Mouse (Mus musculus): Measurements from ENCODE around the gene Tnnt2. TPM values are rescaled to one million over a fixed set of nuclear protein-coding genes. Genes with fewer than 3 reads are reported as not detected.

Gene Tnnt2
- polyA plus RNA-seq, 1 experiment from 2014 or later = 10.4 TPM

DNA sequence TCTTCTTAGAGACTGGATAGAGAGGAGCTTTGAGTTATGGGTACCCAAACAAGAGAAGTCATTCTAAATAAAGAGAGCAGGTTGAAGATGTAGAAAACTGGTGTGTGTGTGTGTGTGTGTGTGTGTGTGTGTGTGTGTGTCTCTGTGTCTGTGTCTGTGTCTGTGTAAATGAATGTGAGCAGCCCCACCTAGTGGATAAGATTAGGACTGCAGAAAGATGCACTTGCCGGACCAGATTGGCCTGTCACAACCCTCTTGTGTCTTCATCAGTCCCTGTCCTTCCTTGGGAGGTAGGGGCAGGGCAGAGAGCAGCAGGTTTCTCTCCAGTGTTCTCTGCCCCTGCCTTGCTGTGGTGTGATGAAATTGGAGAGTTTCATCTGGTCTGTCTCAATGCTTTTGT is 7.2 kb upstream of the Tnnt2 start:
- ATAC-seq (ENCODE audit: insufficient number of reproducible peaks, insufficient read depth, low FRiP score, low read depth) = no peak
- WGBS = 28% methylated on average over 1 of the region's 1 CpGs

DNA sequence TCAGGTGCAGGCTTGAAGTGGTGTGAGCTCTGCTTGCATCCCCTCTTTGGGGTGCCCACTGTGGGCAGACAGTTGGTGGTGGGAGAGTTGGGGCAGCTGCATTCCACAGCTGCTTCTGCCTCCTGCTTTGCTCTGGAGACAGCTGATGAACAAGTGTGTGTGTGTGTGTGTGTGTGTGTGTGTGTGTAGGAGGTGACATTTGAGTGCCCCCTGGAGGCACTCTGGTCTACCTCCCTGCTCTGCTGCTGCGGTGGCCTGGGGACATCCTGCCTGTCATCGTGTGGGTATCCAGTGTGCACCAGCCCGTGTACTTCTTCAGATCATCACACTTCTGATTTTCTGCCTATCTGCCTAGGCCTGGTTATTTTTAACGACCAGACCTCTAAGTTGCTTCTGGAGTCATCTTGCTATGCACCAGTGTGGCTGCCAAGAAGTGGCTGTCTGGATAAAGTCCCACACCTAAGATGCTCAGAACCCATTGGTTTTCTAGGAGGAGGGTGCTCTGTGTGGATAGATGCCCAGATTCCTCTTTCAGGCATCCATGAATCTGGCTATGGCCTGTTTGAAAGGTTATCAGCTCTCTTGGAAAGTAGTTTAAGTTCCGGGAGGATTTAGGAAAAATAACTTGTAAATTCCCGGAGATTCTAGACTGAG is 1.8 kb upstream of the Tnnt2 start:
- Histone ChIP-seq H3K4me1 (ENCODE audit: control insufficient read depth, insufficient read depth, low read length) (0 out of 2 replicates have a peak, but pooled peaks cover 8% of the 10 kb centered on the region), H3K36me3 (ENCODE audit: control insufficient read depth, insufficient read depth, low read length) (no peaks in the 10 kb centered on the region), H3K9me3 (ENCODE audit: control insufficient read depth, low read depth, low read length) (no peaks in the 10 kb centered on the region), H3K9ac (replicated peaks; ENCODE audit: low read depth, low read length) (no peak overlapping the region), H3K4me2 (replicated peaks; ENCODE audit: low read depth, low read length) (no peak overlapping the region), H3K4me3 (ENCODE audit: low read depth, low read length) (no peak overlapping the region), H3K27me3 (ENCODE audit: control insufficient read depth, insufficient read depth, low read length) (no peaks in the 10 kb centered on the region), H3K27ac (ENCODE audit: low read length) (no peak overlapping the region)
- WGBS = 60% methylated on average over 6 of the region's 6 CpGs
- no peak for ATAC-seq (ENCODE audit: insufficient number of reproducible peaks, insufficient read depth, low FRiP score, low read depth)

More for the DNA sequence above, 7.2 kb upstream of the Tnnt2 start:
- no peaks in the 10 kb centered on the region for H3K4me1 ChIP-seq (ENCODE audit: control insufficient read depth, insufficient read depth, low read length)
- H3K27me3 ChIP-seq (ENCODE audit: control insufficient read depth, insufficient read depth, low read length) = no peaks in the 10 kb centered on the region
- no peak overlapping the region for H3K9ac ChIP-seq (replicated peaks; ENCODE audit: low read depth, low read length)
- H3K9me3 ChIP-seq (ENCODE audit: control insufficient read depth, low read depth, low read length) = no peaks in the 10 kb centered on the region
- H3K4me2 ChIP-seq (replicated peaks; ENCODE audit: low read depth, low read length) = no peak overlapping the region
- H3K27ac ChIP-seq (ENCODE audit: low read length) = no peak overlapping the region
- H3K36me3 ChIP-seq (ENCODE audit: control insufficient read depth, insufficient read depth, low read length) = no peaks in the 10 kb centered on the region
- H3K4me3 ChIP-seq (ENCODE audit: low read depth, low read length) = no peak overlapping the region

DNA sequence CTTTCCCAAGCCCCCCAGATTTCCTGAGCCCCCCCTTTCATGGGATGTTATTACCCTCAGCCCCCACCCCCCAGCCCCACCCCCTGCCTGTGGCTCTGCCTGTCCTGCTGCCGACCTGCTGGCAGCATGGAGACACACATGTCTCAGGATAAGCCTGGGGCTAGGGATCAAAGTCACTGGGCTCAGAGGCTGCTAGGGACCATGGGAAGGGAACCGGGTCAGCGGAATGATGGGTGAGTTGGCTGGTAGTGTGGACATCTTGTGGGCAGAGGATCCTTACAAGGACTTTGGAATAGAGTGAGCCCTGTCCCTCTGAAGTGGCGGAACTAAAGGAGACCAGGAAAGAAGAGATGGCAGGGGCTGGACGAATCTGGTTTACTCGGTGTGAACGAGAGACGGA is 1.2 kb upstream of the Tnnt2 start:
- ATAC-seq (ENCODE audit: insufficient number of reproducible peaks, insufficient read depth, low FRiP score, low read depth) = no peak

DNA sequence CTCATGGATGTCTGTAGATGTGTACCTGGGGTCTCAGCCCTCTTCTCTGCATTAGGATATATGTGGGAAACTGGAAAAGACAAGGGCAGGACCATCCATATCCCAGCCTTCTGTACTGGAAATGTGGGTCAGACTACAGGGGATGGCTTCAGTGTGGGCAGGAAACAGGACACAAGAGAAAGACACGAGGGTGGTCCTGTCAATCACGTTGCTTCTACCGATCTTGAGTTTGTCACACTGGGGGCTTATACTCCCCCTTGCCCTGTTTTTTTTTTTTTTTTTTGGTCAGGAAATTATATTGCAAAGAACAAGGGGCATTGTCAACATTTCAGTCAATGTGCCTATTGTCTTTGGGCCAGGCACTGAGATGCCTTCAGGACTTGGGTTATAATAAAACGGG is 2.5 kb downstream of the Tnnt2 start:
- H3K9ac ChIP-seq (replicated peaks; ENCODE audit: low read depth, low read length) = no peak overlapping the region
- H3K27ac ChIP-seq (ENCODE audit: low read length) = no peak overlapping the region
- 63% methylated on average over 4 of the region's 4 CpGs for WGBS
- H3K4me1 ChIP-seq (ENCODE audit: control insufficient read depth, insufficient read depth, low read length) = 0 out of 2 replicates have a peak, but pooled peaks cover 8% of the 10 kb centered on the region
- no peak for ATAC-seq (ENCODE audit: insufficient number of reproducible peaks, insufficient read depth, low FRiP score, low read depth)
- H3K9me3 ChIP-seq (ENCODE audit: control insufficient read depth, low read depth, low read length) = no peaks in the 10 kb centered on the region
- no peaks in the 10 kb centered on the region for H3K36me3 ChIP-seq (ENCODE audit: control insufficient read depth, insufficient read depth, low read length)
- no peak overlapping the region for H3K4me3 ChIP-seq (ENCODE audit: low read depth, low read length)
- H3K4me2 ChIP-seq (replicated peaks; ENCODE audit: low read depth, low read length) = no peak overlapping the region
- H3K27me3 ChIP-seq (ENCODE audit: control insufficient read depth, insufficient read depth, low read length) = no peaks in the 10 kb centered on the region

More for the DNA sequence above, 1.2 kb upstream of the Tnnt2 start:
- H3K27me3 ChIP-seq (ENCODE audit: control insufficient read depth, insufficient read depth, low read length) = no peaks in the 10 kb centered on the region
- WGBS = 88% methylated on average over 8 of the region's 8 CpGs
- no peaks in the 10 kb centered on the region for H3K9me3 ChIP-seq (ENCODE audit: control insufficient read depth, low read depth, low read length)
- H3K27ac ChIP-seq (ENCODE audit: low read length) = no peak overlapping the region
- H3K36me3 ChIP-seq (ENCODE audit: control insufficient read depth, insufficient read depth, low read length) = no peaks in the 10 kb centered on the region
- H3K4me1 ChIP-seq (ENCODE audit: control insufficient read depth, insufficient read depth, low read length) = 0 out of 2 replicates have a peak, but pooled peaks cover 8% of the 10 kb centered on the region
- H3K9ac ChIP-seq (replicated peaks; ENCODE audit: low read depth, low read length) = no peak overlapping the region
- H3K4me2 ChIP-seq (replicated peaks; ENCODE audit: low read depth, low read length) = no peak overlapping the region
- no peak overlapping the region for H3K4me3 ChIP-seq (ENCODE audit: low read depth, low read length)

DNA sequence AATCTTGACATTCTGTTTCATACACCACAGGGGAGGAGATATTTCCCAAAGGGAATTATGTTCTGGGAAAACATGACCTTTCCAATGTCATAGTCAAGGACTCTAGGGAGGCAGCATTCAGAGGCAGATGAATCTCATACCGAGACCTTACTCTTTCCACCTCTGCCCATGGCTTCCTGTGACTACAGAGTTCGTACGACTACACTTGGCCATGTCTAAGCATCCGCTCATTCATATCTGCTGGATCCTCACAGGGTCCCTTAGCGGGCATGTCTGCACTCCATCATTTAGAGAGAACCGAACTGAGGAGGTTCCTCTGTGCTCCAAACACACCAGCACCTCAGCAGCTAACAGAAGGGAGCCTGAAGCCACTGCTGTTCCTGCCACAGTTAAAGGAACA is 2.9 kb downstream of the Tnnt2 start:
- WGBS = 81% methylated on average over 6 of the region's 6 CpGs
- no peaks in the 10 kb centered on the region for H3K9me3 ChIP-seq (ENCODE audit: control insufficient read depth, low read depth, low read length)
- H3K27me3 ChIP-seq (ENCODE audit: control insufficient read depth, insufficient read depth, low read length) = no peaks in the 10 kb centered on the region
- H3K4me3 ChIP-seq (ENCODE audit: low read depth, low read length) = no peak overlapping the region
- 0 out of 2 replicates have a peak, but pooled peaks cover 8% of the 10 kb centered on the region for H3K4me1 ChIP-seq (ENCODE audit: control insufficient read depth, insufficient read depth, low read length)
- no peak for ATAC-seq (ENCODE audit: insufficient number of reproducible peaks, insufficient read depth, low FRiP score, low read depth)
- no peak overlapping the region for H3K27ac ChIP-seq (ENCODE audit: low read length)
- no peak overlapping the region for H3K9ac ChIP-seq (replicated peaks; ENCODE audit: low read depth, low read length)
- no peak overlapping the region for H3K4me2 ChIP-seq (replicated peaks; ENCODE audit: low read depth, low read length)
- H3K36me3 ChIP-seq (ENCODE audit: control insufficient read depth, insufficient read depth, low read length) = no peaks in the 10 kb centered on the region

DNA sequence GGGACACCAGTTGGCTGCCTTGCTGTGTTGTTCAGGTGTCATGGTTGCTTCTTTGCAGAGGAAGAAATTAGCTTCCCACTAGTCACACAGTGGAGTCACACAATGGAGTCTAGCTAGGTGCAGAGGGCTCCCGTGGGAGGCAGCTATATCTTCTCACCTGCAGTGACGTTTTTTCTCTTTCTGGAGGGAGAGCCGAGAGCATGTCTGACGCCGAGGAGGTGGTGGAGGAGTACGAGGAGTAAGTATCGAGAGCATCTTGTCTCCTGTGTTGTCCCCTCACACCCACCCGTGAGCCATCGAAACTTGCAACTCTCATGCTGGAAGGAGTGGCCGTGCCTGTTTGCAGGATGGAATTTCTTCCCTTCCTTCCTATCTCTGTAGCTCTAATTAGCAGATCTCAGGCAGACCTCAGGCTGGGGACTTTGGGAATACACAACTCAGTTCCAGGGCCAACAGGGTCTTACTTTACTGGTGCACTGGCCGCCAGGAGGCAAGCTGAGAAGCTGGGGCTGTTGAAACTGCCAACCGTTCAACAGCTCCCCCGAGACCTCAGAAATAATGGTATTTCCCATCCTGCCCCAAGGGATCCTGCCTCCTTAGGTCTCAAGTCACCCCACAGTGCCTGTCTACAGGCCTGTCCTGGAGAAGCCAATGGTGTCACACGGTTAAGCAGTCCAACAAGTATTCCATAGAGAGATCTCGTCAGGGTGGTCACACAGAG is 4.7 kb downstream of the Tnnt2 start:
- H3K4me2 ChIP-seq (replicated peaks; ENCODE audit: low read depth, low read length) = no peak overlapping the region
- H3K4me1 ChIP-seq (ENCODE audit: control insufficient read depth, insufficient read depth, low read length) = 0 out of 2 replicates have a peak, but pooled peaks cover 4% of the 10 kb centered on the region
- H3K27me3 ChIP-seq (ENCODE audit: control insufficient read depth, insufficient read depth, low read length) = no peaks in the 10 kb centered on the region
- H3K9ac ChIP-seq (replicated peaks; ENCODE audit: low read depth, low read length) = no peak overlapping the region
- H3K4me3 ChIP-seq (ENCODE audit: low read depth, low read length) = no peak overlapping the region
- ATAC-seq (ENCODE audit: insufficient number of reproducible peaks, insufficient read depth, low FRiP score, low read depth) = no peak
- H3K36me3 ChIP-seq (ENCODE audit: control insufficient read depth, insufficient read depth, low read length) = no peaks in the 10 kb centered on the region
- 61% methylated on average over 15 of the region's 15 CpGs for WGBS
- no peaks in the 10 kb centered on the region for H3K9me3 ChIP-seq (ENCODE audit: control insufficient read depth, low read depth, low read length)
- H3K27ac ChIP-seq (ENCODE audit: low read length) = no peak overlapping the region

DNA sequence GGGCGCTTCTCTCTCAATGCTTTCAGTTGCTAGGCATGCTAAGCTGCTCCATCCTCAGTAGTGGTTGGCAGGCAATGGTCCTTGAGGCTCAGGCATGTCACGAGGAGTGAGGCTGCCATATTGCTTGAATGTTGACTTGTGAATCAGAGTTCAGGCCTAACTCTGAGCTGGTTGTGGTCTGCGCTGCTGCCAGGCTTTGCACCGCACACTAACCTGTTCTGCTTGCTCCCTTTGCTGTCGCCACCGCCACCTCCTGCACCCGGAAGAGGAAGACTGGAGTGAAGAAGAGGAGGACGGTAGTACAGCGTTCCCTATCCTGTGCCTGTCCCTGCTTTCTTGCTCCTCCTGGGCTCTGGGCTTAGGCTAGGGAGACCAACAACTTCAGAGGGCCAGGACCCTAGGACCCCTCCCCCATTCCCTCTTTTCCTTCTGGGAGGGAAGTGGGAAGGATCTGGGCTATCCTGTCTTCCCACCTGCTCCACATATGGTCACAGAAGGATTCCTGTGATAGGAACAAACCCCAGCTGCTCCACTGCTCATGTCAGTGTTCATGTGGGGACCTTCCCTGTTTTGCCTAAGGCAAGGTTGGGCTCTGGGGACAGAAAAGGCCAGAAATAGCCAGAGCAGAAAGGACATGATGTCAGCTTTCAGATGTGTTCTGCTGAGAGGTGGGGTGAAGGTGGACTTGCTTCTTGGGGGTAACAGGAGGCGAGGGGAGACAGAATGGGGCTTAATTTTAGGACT is 7.5 kb downstream of the Tnnt2 start:
- Histone ChIP-seq H3K27ac (ENCODE audit: low read length) (no peak overlapping the region), H3K9ac (replicated peaks; ENCODE audit: low read depth, low read length) (no peak overlapping the region)
- WGBS = 92% methylated on average over 10 of the region's 10 CpGs

DNA sequence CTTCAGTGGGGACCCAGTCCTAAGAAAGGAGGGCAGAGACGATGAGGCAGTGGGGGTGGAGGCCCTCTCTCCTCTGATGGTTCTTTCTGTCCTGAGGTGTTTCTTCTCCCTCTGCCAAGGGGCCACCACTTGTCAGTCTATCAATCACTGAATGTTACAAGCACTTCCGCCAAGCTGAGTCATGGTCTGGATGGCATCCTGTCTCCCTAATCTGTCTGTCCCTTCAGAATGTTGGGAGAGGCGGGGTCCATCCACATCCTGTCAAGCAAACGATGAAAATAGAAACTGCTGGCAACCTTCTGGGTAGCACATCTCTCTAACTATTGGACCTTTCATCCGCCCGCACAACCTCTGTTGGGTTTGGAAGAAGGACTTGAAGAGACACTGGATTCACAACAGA is 8.3 kb downstream of the Tnnt2 start:
- Histone ChIP-seq H3K9ac (replicated peaks; ENCODE audit: low read depth, low read length) (no peak overlapping the region), H3K36me3 (ENCODE audit: control insufficient read depth, insufficient read depth, low read length) (no peaks in the 10 kb centered on the region), H3K27me3 (ENCODE audit: control insufficient read depth, insufficient read depth, low read length) (no peaks in the 10 kb centered on the region), H3K4me1 (ENCODE audit: control insufficient read depth, insufficient read depth, low read length) (no peaks in the 10 kb centered on the region), H3K9me3 (ENCODE audit: control insufficient read depth, low read depth, low read length) (no peaks in the 10 kb centered on the region), H3K4me2 (replicated peaks; ENCODE audit: low read depth, low read length) (no peak overlapping the region), H3K4me3 (ENCODE audit: low read depth, low read length) (no peak overlapping the region), H3K27ac (ENCODE audit: low read length) (no peak overlapping the region)
- ATAC-seq (ENCODE audit: insufficient number of reproducible peaks, insufficient read depth, low FRiP score, low read depth) = no peak
- WGBS = 66% methylated on average over 6 of the region's 6 CpGs

More for the DNA sequence above, 7.5 kb downstream of the Tnnt2 start:
- no peaks in the 10 kb centered on the region for H3K9me3 ChIP-seq (ENCODE audit: control insufficient read depth, low read depth, low read length)
- H3K27me3 ChIP-seq (ENCODE audit: control insufficient read depth, insufficient read depth, low read length) = no peaks in the 10 kb centered on the region
- no peak overlapping the region for H3K4me2 ChIP-seq (replicated peaks; ENCODE audit: low read depth, low read length)
- ATAC-seq (ENCODE audit: insufficient number of reproducible peaks, insufficient read depth, low FRiP score, low read depth) = no peak
- H3K4me1 ChIP-seq (ENCODE audit: control insufficient read depth, insufficient read depth, low read length) = no peaks in the 10 kb centered on the region
- no peak overlapping the region for H3K4me3 ChIP-seq (ENCODE audit: low read depth, low read length)
- no peaks in the 10 kb centered on the region for H3K36me3 ChIP-seq (ENCODE audit: control insufficient read depth, insufficient read depth, low read length)

Measured in stomach, embryonic 14.5 days (tissue).